Mouse (Mus musculus): ENCODE data around the gene Kif2a. TPM values are rescaled to one million over a fixed set of nuclear protein-coding genes. Genes with fewer than 3 reads are reported as not detected.

The Kif2a gene
- polyA plus RNA-seq (2015; fragmentation: Nextera tagmentation; extraction: Ambion mirVana) = 13.6 and 14.5 TPM in 2 replicates

DNA sequence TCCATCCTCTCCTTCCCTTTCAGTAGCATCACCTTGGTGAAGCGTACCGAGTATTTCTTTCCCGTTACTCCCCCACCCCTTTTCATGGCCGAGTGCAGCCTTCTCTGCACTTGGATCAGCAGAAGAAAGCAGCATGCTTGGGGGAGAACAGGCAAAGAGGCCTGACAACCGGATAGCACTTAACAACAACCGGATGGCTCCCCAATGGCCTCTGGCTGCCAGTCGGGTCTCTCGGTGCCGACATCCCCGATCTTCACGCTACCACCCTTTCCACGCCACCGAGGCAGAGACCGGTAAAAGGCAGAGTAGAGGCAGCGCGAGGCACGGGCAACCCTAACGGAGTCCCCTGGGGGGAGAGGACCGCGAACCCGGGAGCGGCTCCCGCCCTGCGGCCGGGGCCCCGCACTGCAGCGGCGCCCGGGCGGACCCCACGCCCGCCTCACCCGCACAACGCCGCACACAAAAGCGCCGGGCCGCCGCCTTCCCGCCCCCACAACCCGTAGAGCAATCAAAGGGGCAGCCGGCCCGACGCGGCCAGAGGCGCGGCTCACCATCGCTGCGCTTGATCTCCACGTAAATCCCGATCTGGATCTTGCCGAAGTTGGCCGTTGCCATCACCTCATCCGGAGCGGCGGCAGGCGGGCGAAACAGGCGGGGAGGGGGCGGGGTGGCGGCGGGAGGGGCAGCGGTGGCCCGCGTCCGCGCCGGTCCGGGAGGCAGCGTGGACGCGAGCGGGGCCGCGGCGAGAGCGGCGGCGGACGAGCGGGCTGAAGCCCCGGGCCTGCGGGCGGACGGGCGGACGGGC lies at the start of gene Kif2a:
Kif2a (minus strand) TSS at position 666 of the 805 bp plus-strand sequence.

DNA sequence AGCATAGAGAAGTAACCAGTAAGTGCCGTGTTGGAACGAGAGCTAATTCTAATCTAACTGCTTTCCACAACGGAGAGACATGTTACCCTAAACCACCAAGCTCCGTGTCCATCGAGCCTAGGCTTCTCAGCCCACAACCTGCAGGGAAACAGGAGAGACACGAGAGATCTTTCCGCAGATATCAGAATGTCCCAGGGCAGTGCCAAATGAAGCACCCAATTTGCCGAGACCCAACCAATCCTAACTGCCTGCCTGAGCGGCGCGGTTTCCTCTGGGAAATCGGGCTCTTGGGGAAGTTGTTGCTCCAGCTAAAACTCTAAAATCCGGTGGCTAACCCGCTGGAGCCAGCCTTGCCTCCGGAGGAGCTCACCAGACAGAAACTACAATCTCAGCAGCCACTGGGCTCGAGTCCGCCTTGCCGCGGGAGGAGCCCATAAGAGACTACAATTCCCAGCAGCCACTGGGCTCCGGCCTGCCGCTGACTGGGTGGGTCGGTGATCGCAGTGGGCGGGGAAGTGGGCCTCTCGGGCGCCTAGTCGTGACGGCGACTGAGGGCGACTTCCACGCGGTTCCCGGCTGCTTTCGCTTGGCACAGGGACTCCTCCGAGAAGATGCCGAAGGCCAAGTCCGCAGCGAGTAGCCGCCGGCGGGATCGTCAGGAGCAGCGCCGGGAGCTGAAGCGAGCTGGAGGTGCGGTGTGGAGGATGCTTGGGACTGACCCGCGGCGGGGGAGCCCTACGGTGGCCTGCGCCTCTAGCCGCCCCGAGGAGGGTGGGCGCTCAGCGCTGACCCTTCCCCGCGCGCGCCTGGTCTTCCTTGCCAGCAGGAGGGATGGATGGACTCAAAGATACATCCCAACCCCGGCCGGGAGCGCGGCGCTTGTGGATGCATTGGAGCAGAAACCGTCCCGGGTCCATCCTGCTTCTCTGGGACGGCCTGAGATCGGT lies 75.1 kb downstream of the Kif2a start, which contains the start of gene Dimt1:
Dimt1 (plus strand) TSS at position 534 of the 947 bp plus-strand sequence.

DNA sequence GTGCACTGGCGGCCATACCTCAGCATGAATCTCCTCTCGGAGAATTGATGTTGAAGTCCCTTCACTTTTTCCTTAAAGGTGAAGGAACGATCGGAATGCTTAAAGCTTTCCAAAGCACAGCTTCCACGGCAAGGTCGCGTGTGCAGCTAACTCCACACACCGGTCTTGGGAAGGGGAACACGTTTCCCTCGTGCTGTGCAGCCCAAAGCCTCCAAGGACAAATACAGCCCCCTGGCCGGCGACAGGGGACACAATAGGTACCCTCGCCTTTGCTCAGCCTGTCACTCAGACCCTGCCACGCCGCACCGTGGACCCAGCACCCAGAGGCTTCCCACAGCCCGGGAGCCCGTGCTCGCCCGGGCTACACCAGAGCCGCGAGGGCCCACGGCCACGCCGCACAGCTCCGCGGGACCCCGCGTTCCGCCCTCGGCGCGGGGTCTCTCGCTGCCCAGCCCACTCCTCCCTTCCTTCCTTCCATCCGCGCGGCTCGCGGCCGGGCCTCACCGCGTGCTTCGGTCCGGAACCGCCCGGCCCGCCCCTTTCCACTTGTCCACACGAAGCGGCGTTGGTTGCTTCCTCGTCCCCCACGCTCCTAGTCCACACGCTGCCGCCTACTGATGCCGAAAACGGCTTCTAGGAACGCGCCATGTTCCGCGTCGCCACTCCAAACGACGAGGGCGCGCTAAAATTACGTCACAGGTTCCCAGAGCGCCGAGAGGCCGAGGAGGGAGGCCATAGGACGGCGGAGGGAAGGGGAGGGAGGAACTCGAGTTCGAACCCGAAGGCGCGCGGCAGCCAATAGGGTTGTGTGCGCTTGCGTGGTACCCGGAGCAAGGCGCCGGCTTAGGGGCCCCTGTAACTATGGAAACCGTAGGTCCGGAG lies 85.4 kb downstream of the Kif2a start, which contains the start of gene Ipo11:
Ipo11 (minus strand) TSS at position 703 of the 882 bp plus-strand sequence.

Other genes with a start within 250 kb of the Kif2a start
- gene Ipo11, start 85.2 kb downstream of the Kif2a start, polyA plus RNA-seq (2015; fragmentation: Nextera tagmentation; extraction: Ambion mirVana) = 16.1 and 16.6 TPM in 2 replicates
- 14.6 and 16.0 TPM in 2 replicates for gene Dimt1, start 75.0 kb downstream of the Kif2a start, polyA plus RNA-seq (2015; fragmentation: Nextera tagmentation; extraction: Ambion mirVana)